Mouse (Mus musculus) G1E (cell line): ENCODE measurements around the gene Mdfi. TPM values are rescaled to one million over a fixed set of nuclear protein-coding genes. Genes with fewer than 3 reads are reported as not detected.
A peak's percentile ranks its signal among the peaks of the same experiment; 100 is the strongest.

Experiments
- ATAC-seq: 2 replicates; pipeline ENCODE4 v1.8.0; 2016; ENCODE audit warnings: mild to moderate bottlenecking; ENCODE audit not compliant: insufficient number of reproducible peaks, poor library complexity, low FRiP score, severe bottlenecking; ENCODE audit errors: extremely low read depth
- DNase-seq: peaks from one replicate; pipeline ENCODE4 v3.0.0; 2012; ENCODE audit warnings: low spot score
- H3K27me3 ChIP-seq: 2 replicates; pipeline ENCODE4 v1.6.1; 2012; ENCODE audit warnings: mild to moderate bottlenecking, low read length, inconsistent platforms; ENCODE audit not compliant: insufficient read depth
- H3K36me3 ChIP-seq: replicated peaks from 2 replicates; pipeline ENCODE3; 2012; ENCODE audit warnings: mild to moderate bottlenecking, inconsistent platforms
- H3K4me1 ChIP-seq: 2 replicates; pipeline ENCODE4 v1.6.1; 2012; ENCODE audit warnings: low read depth, low read length, inconsistent platforms, mixed read lengths; ENCODE audit not compliant: insufficient read depth
- H3K4me3 ChIP-seq: 2 replicates; pipeline ENCODE4 v1.5.1; 2012; ENCODE audit warnings: low read depth, mild to moderate bottlenecking, inconsistent platforms, low read length, moderate library complexity, mixed read lengths
- H3K9me3 ChIP-seq: replicated peaks from 2 replicates; pipeline ENCODE4 v1.6.1; 2012; ENCODE audit warnings: inconsistent platforms
- CTCF ChIP-seq: IDR thresholded peaks from 2 replicates; pipeline ENCODE4 v1.5.1; 2012; ENCODE audit warnings: low read depth, low read length, inconsistent platforms, mixed read lengths
- GATA1 ChIP-seq: IDR thresholded peaks from 2 replicates; pipeline ENCODE4 v1.6.1; 2012; ENCODE audit warnings: borderline replicate concordance, low read length, inconsistent platforms, mixed read lengths
- GATA2 ChIP-seq: IDR thresholded peaks from 2 replicates; pipeline ENCODE4 v1.6.1; 2012; ENCODE audit warnings: low read depth, low read length, inconsistent platforms, borderline replicate concordance
- POLR2AphosphoS5 ChIP-seq: IDR thresholded peaks from 2 replicates; pipeline ENCODE4 v1.6.1; 2012; ENCODE audit warnings: low read depth, low read length, inconsistent platforms; ENCODE audit not compliant: insufficient replicate concordance
- TAL1 ChIP-seq: conservative IDR thresholded peaks from 2 replicates; pipeline ENCODE4 v1.6.1; 2012; ENCODE audit warnings: low read depth, low read length, inconsistent platforms, mixed read lengths
- polyA plus RNA-seq: library from polyadenylated mRNA; stranded (reverse); fragments of >175 nt; gene quantifications from 2 replicates; pipeline ENCODE4 v1.2.3, GENCODE M21; 2012
- total RNA-seq, 2 experiments: library from RNA; stranded (forward) in 1 of 2; stranded (reverse) in 1 of 2; fragments of 200-1000 nt in 1 of 2; fragments of >200 nt in 1 of 2; fragmentation: Nextera tagmentation in 1 of 2; gene quantifications; 2 replicates each; pipeline ENCODE4 v1.2.3; 2014 to 2017

The Mdfi gene
- total and polyA plus RNA-seq, 3 experiments = 0.05 TPM; not detected in 2

DNA sequence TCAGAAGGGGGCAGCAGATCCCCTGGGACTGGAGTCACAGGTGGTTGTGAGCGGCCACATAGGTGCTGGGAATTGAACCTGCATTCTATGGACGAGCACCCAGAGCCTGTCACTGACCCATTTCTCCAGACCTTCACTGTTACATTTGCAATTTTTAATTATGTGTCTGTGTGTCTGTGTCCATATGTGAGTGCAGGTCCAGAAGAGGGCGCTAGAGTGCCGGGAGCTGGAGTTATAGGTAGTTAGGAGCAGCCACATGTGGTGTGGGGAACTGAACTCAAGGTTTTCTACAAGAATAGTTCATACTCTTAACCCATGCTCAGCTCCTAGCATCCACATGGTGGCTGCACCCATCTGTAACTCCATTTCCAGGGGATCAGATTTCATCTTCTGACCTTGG is 37.5 kb downstream of the Mdfi start:
- TF ChIP-seq GATA2 (no peak), TAL1 (no peak), CTCF (no peak), POLR2AphosphoS5 (no peak), GATA1 (no peak)
- peaks cover 10% of the 10 kb centered on the region for H3K27me3 ChIP-seq
- DNase-seq = no peak

DNA sequence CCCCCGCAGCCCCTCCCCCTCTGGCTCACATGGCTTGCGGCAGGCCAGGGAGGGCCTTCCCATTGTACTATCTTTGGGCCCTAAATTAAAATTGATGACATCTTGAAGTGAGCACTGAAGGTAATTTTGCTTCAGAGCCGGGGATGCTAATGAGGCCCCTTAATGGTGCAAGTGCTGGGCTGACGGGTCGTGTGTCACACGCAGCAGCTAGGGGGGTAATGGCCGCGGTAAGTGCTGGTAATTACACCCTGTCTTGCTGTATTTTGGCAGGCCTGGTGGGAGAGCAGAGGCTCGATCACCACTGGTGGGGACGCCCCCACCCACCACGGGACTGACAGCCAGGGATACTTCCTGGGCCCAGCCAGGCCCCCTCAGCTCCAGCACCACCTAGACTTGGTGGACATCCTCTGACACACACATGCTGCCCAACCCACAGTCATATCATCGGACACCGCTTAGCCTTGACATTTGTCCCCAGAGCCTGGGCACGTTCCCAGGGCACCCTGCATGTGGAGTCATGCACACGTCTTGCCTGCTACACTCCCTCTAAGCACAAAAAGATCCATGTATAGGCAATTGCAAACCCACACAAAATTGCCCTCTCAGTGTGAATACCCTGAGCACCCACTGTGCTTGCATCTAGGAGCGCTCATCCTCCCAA is 38.2 kb downstream of the Mdfi start:
- Histone ChIP-seq H3K36me3 (peaks cover 16% of the 10 kb centered on the region), H3K4me3 (no peak overlapping the region), H3K4me1 (peaks cover 18% of the 10 kb centered on the region), H3K9me3 (no peaks in the 10 kb centered on the region), H3K27me3 (peaks cover 5% of the 10 kb centered on the region)
- no peak for ATAC-seq
- DNase-seq = no peak
- TF ChIP-seq TAL1 (no peak), CTCF (no peak), GATA1 (no peak), POLR2AphosphoS5 (no peak), GATA2 (no peak)

More for the DNA sequence above, 37.5 kb downstream of the Mdfi start:
- no peak overlapping the region for H3K4me3 ChIP-seq
- no peak for ATAC-seq
- H3K36me3 ChIP-seq = peaks cover 9% of the 10 kb centered on the region
- H3K4me1 ChIP-seq = peaks cover 18% of the 10 kb centered on the region
- H3K9me3 ChIP-seq = no peaks in the 10 kb centered on the region

DNA sequence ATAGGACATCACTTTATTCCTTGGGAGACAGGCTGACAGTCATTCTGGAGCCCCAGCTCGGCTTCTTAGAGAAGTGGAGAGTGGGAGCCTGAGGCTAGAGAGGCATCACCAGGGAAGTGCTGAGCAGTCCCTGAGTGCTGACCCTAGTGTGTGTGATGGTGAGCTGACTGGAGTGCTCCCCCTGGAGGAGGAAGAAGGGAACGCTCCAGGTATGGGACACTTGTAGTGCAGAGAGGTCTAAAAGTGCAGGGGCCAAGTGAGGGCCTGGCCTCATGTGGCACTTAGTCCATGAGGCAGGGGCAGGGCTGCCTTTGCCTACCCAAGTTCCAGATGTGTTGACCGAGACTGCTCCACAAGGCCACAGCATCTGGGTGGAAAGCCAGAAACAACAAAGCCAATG is 39.0 kb downstream of the Mdfi start:
- H3K36me3 ChIP-seq = peaks cover 24% of the 10 kb centered on the region
- no peaks in the 10 kb centered on the region for H3K9me3 ChIP-seq
- no peak overlapping the region for H3K4me3 ChIP-seq
- ATAC-seq (peak; percentile 50), DNase-seq (peak; percentile 61)
- peaks cover 5% of the 10 kb centered on the region for H3K27me3 ChIP-seq
- TF ChIP-seq POLR2AphosphoS5 = no peak
- peak; percentile 72 for TF ChIP-seq CTCF
- H3K4me1 ChIP-seq = peaks cover 18% of the 10 kb centered on the region

DNA sequence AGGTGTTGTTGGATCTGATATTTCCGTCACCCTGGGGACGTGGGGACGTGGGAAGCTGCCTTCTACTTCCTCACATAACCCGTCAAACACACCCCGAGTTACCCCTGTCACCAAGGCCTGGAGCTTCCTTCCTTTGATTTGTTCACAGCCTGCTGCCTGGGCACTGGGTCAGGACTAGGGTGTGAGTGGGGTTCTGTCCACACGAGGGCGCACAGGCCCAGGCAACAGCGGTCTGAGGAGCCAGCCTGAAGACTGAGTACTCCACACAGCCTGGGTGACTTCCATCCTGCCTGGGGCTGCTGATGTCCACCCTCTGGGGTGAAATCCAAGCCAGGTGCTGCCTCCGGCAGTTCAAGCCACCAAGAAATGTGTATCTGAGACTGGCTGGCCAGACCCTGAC is 41.1 kb downstream of the Mdfi start:
- Histone ChIP-seq H3K4me3 (no peak overlapping the region), H3K27me3 (peaks cover 3% of the 10 kb centered on the region; the same call in 1 of the 2 replicates), H3K4me1 (peaks cover 18% of the 10 kb centered on the region), H3K9me3 (no peaks in the 10 kb centered on the region), H3K36me3 (peaks cover 43% of the 10 kb centered on the region)
- DNase-seq = peak; percentile 77
- peak; percentile 71 for ATAC-seq
- TF ChIP-seq POLR2AphosphoS5 = no peak
- TF ChIP-seq CTCF = peak; percentile 84

DNA sequence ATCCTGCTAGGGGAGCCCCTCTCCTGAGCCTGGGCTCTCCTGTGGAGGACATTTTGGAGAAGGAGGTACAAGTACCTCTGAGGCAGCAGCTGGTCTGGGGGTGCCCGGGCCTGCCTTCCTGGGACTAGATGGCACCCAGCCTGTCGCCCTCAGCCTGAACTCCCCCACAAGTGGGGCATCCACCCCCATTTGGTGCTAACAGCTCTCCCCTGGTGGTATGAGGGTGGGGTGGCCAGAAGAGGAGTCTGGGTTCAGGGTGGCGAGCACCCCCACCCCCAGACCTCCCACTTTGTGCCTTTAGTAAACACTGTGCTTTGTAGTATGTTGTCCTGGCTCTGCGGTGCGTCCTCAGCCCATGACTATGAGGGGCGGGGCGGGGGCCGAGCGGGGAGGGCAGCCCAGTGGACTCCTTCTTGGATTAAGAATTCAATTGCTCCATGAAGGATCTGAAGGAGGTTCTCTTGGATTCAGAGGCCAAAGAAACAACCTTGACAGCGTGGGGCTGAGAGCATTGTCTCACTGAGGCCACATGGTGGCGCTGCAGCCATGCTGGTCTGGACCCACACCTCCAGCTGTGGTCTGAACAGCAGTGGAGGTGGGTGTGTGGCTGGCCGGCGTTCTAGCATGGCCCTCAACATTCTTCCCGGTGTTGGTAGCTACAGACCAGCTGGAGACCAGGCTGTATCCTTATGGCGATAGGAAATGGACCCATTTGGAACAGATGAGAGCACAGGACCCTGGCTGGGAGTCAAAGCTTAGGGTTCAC is 42.2 kb downstream of the Mdfi start:
- ATAC-seq = no peak
- no peak for TF ChIP-seq GATA2
- no peak for TF ChIP-seq TAL1
- peak; percentile 77 for TF ChIP-seq CTCF
- no peak for TF ChIP-seq POLR2AphosphoS5
- TF ChIP-seq GATA1 = no peak

DNA sequence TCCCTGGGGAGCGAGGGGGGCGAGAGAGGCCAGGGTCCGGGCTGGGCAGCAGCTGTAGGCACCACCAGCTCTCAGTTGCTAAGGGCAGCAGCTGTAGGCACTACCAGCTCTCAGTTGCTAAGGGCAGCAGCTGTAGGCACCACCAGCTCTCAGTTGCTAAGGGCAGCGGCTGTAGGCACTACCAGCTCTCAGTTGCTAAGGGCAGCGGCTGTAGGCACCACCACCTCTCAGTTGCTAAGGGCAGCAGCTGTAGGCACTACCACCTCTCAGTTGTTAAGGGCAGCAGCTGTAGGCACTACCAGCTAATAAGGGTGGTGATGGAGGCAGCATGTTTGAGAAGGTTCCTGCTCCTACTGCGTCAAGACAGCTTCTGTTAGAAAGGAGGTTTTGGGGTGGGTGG is 45.5 kb downstream of the Mdfi start:
- no peak for ATAC-seq
- peaks cover 15% of the 10 kb centered on the region for H3K4me1 ChIP-seq
- H3K4me3 ChIP-seq = no peak overlapping the region
- no peaks in the 10 kb centered on the region for H3K9me3 ChIP-seq
- peaks cover 73% of the 10 kb centered on the region for H3K36me3 ChIP-seq
- no peak for TF ChIP-seq CTCF
- TF ChIP-seq POLR2AphosphoS5 = no peak
- no peak for TF ChIP-seq GATA1
- no peak for TF ChIP-seq TAL1
- no peak for TF ChIP-seq GATA2
- no peaks in the 10 kb centered on the region for H3K27me3 ChIP-seq
- DNase-seq = no peak

More for the DNA sequence above, 42.2 kb downstream of the Mdfi start:
- H3K27me3 ChIP-seq = no peaks in the 10 kb centered on the region
- H3K4me1 ChIP-seq = peaks cover 13% of the 10 kb centered on the region
- DNase-seq = peak; percentile 30
- no peak overlapping the region for H3K4me3 ChIP-seq
- H3K36me3 ChIP-seq = peaks cover 54% of the 10 kb centered on the region
- no peaks in the 10 kb centered on the region for H3K9me3 ChIP-seq
